Mouse (Mus musculus) gastrocnemius, adult 2 months (tissue): ENCODE measurements at regions not wholly inside any gene's neighbourhood (a gene's known extent, or its start where the extent isn't known, plus 50 kb on each side); places are given as distances from the start of the nearest gene placed in this dataset.

Experiments
- DNase-seq: peaks from one replicate; pipeline ENCODE4 v3.0.0; 2022
- H3K27ac ChIP-seq: fragments of 200-600 bp; 2 replicates; pipeline ENCODE4 v1.8.1; 2022; ENCODE audit warnings: mild to moderate bottlenecking
- H3K4me3 ChIP-seq: fragments of 200-600 bp; 2 replicates; pipeline ENCODE4 v1.8.1; 2022; ENCODE audit warnings: mild to moderate bottlenecking, moderate library complexity
- CTCF ChIP-seq: fragments of 200-600 bp; IDR thresholded peaks from 2 replicates; pipeline ENCODE4 v1.8.1; 2022; ENCODE audit warnings: antibody characterized with exemption, mild to moderate bottlenecking, moderate library complexity
- intact Hi-C: fragments of 180-260 bp; cut with DNase I; formaldehyde crosslinking; loops from one replicate; pipeline ENCODE4 v1.15.1; 2025

DNA sequence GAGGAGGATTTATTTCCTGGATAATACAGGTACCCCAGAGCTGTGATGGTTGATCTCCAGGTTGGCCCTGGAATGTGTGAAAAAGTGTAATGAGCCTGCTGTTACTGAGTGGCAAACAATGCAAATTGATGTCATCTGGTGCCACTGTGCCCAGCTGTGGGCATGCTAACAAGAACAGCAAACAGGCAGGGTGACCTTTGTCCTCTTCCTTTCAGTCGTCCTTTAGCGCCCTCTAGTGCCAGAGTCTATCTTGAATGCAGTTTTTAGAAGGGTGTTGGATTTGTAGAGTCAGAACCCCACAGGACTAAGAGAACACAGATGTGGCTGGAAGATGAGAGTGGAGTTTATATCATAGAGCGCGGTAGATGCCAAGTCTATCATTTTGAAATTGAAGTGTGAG lies 164.3 kb downstream of the Sdhaf3 start:
- TF ChIP-seq CTCF: peak; percentile 69
- DNase-seq: peak; percentile 34
- H3K27ac ChIP-seq: no peak overlapping the region
- intact Hi-C loops: loop anchor here (2.0 to 10.0 kb wide), 2 partner anchors 117 to 175 kb away; no protein-coding TSS in a partner anchor
- no peak overlapping the region for H3K4me3 ChIP-seq

DNA sequence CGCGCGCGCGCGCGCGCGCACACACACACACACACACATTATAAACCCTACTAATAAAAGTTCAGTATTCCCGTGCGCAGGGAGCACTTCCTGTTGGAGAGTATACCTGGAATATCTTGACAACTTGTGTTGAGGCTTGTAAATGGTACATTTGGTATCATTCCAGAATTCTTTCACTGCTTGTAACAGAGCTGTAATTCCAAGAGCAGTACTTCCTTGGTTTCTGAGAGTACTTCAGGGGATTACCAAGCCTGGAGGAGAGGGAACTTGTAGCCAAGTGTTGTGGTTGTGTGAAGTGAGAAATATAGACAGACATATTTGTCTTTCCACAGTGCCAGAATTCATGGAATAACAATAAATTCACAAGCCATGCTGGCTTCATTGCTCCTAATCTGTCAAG lies 177.2 kb downstream of the Sdhaf3 start:
- no peak for DNase-seq
- intact Hi-C loops: no loop called here
- Histone ChIP-seq H3K27ac (no peak overlapping the region), H3K4me3 (no peak overlapping the region)
- TF ChIP-seq CTCF: no peak

DNA sequence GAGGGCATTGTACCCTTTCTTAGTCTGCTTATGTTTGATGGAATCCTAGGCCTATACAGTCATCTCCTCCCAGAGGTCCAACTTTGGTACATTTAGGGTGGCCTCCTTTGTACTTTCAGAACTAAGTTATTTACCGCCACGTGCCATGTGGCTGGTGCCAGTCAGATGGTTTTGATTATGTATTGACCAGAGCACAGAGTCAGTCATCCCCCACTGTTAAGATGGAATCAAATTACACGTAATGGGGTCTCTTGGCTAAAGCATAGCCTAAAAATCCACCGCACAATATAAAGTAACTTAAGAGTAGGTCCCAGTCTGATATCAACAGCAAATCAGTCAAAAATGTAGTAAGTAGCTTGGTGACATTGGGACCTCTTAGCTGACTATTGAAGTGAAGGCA lies 178.3 kb downstream of the Sdhaf3 start:
- intact Hi-C loops: no loop called here
- DNase-seq: no peak
- Histone ChIP-seq H3K4me3 (no peak overlapping the region), H3K27ac (no peak overlapping the region)
- TF ChIP-seq CTCF: no peak

DNA sequence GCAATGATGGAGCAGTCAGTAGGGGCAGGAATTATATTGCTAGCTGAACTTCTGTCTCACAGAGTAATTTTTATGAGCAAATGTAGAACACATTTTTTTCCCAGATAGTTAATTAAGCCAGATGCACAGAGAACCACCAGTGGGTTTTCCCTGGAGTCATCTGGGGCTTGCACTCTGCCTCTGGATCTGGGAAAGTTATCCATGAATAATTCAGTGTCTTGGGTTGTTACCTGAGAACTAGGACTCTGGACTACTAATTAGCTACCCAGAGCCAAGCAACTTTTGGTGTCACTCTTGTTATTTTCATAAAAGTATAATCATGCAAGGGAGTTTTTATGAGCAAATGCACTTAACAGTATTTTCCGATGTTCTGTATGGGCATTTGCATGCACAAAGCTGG lies 179.1 kb downstream of the Sdhaf3 start:
- TF ChIP-seq CTCF: no peak
- no peak overlapping the region for H3K27ac ChIP-seq
- no peak for DNase-seq
- intact Hi-C loops: no loop called here
- no peak overlapping the region for H3K4me3 ChIP-seq

DNA sequence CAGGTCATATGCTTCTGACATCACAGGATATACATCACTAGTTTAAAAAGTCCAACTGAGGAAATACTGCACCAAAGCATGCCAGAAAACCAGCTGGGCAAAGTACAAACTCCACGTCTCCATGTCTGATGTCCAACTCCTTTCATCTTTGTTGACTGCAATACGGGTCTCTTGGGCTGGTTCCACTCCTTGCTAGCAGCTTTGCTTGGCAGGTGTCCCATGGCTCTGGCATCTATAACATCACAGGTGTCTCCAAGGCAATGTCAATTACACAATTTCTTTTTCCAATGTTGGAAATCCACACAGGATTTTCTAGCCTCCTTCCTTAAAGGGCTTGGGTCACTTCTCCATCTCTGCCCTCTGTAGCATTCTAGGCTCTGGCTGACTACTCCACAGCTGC lies 225.9 kb downstream of the Sdhaf3 start:
- TF ChIP-seq CTCF: no peak
- no peak overlapping the region for H3K27ac ChIP-seq
- intact Hi-C loops: no loop called here

DNA sequence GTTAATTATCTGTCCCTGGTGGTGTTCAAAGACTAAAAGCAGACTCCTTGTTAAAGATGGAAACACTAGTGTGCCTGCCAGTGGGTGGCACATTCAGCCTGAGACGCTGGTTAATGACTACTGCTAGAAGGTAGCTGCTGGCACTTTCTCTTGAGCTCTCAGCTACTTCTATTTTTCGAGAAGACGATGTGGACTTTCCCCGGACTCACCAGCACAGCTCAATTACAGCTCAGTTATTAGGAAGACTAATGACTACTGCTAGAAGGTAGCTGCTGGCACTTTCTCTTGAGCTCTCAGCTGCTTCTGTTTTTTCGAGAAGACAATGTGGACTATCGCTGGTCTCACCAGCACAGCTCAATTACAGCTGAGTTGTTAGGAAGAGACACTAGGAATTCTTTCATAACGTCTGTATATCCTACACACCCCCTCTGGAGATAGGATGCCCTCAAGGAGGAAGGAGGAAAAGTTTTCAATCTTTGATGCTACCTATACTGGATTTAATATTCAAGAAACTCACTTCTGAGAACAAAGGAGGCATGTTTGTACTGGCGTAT lies 243.3 kb downstream of the Sdhaf3 start:
- TF ChIP-seq CTCF: no peak
- H3K4me3 ChIP-seq: no peak overlapping the region
- intact Hi-C loops: no loop called here
- no peak for DNase-seq
- H3K27ac ChIP-seq: no peak overlapping the region

More for the DNA sequence above, 225.9 kb downstream of the Sdhaf3 start:
- no peak overlapping the region for H3K4me3 ChIP-seq
- DNase-seq: no peak

DNA sequence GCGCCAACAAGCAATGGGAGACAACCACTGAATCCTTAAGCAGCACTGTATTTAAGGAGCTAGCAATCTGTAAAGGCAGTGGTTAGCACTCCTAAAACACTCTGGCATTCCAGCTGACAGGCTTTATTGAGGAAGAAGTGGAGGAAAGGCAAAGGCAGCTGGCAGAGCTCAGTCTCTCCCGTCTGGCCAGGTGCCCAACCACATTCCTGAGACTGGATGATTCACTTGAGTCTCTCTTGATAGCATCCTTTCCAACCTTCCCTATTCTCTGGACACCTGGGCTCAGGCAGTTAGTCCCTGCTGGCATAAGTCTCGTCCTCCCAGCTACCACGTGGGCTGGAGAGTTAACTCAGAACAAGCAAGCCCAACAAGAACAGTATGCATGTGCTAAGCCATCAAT lies 260.1 kb downstream of the Sdhaf3 start:
- H3K4me3 ChIP-seq: no peak overlapping the region
- no peak for TF ChIP-seq CTCF
- intact Hi-C loops: no loop called here
- DNase-seq: no peak
- no peak overlapping the region for H3K27ac ChIP-seq

DNA sequence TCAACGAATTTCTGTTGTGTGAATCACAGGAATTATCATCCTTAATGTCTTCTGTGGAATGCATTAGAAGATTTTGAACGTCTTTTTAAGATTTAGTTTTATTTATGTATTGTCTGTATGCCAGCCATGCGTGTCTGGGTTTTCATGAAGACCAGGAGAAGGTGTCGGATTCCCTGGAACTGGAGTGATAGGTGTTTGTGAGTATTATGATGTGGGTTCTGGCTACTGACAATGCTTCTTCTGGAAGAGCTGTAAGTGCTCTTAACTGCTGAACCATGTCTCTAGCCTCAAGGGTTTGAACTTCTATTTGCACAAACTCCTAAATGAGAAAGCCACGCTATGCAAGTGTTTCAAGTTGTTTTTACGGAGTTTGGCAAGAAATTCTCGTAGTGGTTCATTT lies 296.5 kb downstream of the Sdhaf3 start:
- Histone ChIP-seq H3K27ac (no peak overlapping the region), H3K4me3 (no peak overlapping the region)
- intact Hi-C loops: no loop called here
- no peak for DNase-seq
- no peak for TF ChIP-seq CTCF

DNA sequence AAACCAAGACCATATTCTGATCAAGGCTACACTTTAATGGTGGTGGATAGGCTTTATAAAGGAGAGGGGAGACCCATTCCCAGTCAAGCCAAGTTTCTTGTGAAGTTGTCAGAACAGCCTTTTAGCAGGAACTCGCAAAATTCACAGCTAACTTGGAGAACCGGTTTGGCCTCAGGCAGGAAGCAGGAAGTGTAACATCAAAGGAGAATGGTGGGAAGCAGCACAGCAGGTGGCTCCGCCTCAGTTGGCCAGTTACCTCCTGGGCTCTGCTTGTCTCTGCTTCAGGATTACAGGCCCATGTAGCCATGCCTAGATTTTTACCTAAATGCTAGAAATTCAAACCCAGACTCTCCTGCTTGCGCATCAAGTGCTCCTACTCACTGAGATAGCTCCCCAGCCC lies 277.2 kb upstream of the Tac1 start:
- intact Hi-C loops: no loop called here
- Histone ChIP-seq H3K27ac (no peak overlapping the region), H3K4me3 (no peak overlapping the region)
- no peak for DNase-seq
- TF ChIP-seq CTCF: no peak

DNA sequence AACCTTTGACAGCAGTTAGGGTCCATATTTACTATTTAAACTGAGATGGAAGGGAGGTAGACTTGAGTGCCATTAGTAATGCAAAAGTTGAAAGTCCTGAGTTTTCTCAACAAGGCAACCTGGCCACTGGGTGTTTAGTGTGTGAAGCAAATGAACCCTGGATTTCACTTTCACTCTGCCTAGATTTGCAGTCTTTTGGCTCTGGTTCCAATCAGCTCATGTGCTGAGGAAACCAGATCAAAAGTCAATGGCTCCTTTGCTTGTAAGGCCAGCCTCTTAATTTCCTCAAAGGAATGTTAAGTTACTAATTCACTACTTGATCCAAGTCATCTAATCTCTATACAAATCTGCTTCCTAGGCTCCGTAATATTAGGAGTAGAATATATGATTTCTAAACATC lies 247.7 kb upstream of the Tac1 start:
- DNase-seq: no peak
- H3K27ac ChIP-seq: no peak overlapping the region
- H3K4me3 ChIP-seq: no peak overlapping the region
- no peak for TF ChIP-seq CTCF
- intact Hi-C loops: no loop called here

DNA sequence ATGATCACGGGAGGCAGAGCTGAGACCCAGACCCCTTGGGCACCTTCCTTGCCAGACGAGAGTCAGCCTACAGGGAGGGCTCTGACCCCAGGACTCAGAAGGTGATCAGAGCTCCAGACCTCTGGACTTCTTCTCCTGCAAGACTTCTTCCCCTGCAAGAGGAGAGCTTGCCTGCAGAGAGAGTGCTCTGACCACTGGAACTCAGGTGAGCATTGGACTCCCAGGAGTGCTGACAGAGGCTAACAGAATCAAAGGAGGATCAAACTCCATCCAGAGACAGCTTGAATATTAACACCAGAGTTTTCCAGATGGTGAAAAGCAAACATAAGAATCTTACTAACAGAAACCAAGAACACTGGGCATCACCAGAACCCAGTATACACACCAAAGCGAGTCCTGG lies 241.2 kb upstream of the Tac1 start:
- DNase-seq: no peak
- intact Hi-C loops: no loop called here
- TF ChIP-seq CTCF: no peak
- no peak overlapping the region for H3K4me3 ChIP-seq
- H3K27ac ChIP-seq: no peak overlapping the region

DNA sequence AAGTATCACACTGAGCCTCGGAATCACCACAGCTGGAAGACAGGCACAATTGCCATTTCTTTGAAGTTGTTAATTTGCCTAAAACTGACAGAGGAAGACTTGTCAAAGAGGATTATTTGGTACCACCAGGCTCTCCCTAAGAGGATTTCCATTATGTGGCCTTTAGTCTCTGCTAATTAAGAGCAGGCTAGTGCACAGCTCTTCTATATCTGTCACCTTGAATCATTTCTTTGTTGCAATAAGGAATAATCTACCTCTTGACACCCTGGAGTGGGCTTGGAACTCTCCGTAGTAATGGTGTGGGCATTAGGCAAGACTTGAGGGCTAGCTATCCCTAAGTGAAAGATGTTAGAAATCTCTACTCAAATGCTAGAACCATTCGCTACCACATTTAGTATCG lies 227.7 kb upstream of the Tac1 start:
- H3K27ac ChIP-seq: no peak overlapping the region
- no peak overlapping the region for H3K4me3 ChIP-seq
- intact Hi-C loops: no loop called here
- DNase-seq: no peak
- no peak for TF ChIP-seq CTCF

DNA sequence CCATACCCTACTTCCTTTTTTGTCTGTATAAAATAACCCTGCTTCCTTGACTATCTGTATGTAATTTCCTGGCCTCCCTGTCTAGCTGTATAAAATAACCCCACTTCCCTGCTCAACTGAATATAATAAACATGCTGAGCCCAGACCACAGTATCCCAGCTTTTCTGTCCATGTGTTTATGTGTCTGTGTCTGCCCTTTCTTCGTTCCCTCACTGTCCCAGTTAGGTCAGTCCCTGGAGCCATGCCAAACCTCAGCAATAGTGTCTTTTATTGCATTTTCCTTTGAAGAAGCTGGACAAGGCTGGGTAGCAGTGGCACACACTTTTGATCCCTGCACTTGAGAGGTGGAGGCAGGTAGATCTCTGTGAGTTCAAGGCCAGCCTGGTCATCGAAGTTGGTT lies 198.0 kb upstream of the Tac1 start:
- no peak overlapping the region for H3K4me3 ChIP-seq
- no peak overlapping the region for H3K27ac ChIP-seq
- DNase-seq: no peak
- no peak for TF ChIP-seq CTCF
- intact Hi-C loops: no loop called here

DNA sequence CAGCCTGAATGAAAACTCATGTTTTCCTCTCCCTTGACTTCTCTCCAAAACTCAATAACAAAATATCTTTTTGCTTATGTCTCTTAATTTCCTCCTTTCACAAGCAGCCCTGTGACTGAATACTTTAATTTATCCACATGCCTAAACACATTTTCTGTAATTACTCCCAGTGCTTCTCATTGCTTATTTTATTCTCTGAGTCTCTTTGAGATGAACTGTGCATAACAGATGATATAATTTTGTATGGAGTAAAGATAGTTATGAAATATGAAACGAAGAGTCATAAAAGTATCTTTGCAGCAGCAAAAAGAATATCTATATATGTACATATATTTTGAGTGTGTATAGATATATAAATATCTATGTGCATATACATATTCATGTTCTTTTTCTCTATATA lies 187.5 kb upstream of the Tac1 start:
- no peak for TF ChIP-seq CTCF
- intact Hi-C loops: no loop called here
- H3K27ac ChIP-seq: no peak overlapping the region
- DNase-seq: no peak
- no peak overlapping the region for H3K4me3 ChIP-seq

DNA sequence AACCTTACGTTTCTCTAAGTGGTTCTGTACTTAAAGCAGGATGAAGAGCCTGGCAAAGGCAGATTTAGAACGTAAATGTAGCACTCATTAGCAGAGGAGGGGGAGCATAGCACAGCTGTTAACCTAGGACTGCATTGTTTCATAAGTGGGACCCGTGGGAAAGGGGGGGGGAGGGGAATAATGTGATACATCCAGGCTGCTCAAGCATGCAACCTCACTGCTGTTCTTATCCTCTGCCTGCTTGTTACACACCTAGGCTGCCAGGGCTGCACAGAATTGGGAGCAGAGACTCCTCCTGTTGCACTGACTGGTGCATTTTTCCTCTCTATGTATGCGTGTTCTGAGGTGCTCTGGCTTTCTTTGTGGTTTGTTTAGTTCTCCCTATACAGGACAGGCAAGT lies 180.1 kb upstream of the Tac1 start:
- no peak overlapping the region for H3K27ac ChIP-seq
- DNase-seq: no peak
- no peak for TF ChIP-seq CTCF
- no peak overlapping the region for H3K4me3 ChIP-seq
- intact Hi-C loops: no loop called here
